Mouse (Mus musculus) heart, embryonic 12.5 days (tissue): ENCODE measurements at regions not wholly inside any gene's neighbourhood (a gene's known extent, or its start where the extent isn't known, plus 50 kb on each side); places are given as distances from the start of the nearest gene placed in this dataset.

ENCODE experiments used
- ATAC-seq: fragments of 200-750 bp; cut with Nextera tagmentation; 2 replicates; pipeline ENCODE4 v1.8.0; 2017; ENCODE audit warnings: moderate TSS enrichment, moderate library complexity; ENCODE audit not compliant: insufficient number of reproducible peaks, low FRiP score
- H3K27ac ChIP-seq: fragments of 300-500 bp; sonication (generic); 2 replicates; pipeline ENCODE4 v1.5.1; 2016; ENCODE audit warnings: mild to moderate bottlenecking, moderate library complexity; ENCODE audit not compliant: poor library complexity, severe bottlenecking
- H3K27me3 ChIP-seq: fragments of 300-500 bp; sonication (generic); replicated peaks from 2 replicates; pipeline ENCODE4 v1.6.1; 2016; ENCODE audit warnings: mild to moderate bottlenecking, moderate library complexity
- H3K36me3 ChIP-seq: fragments of 300-500 bp; sonication (generic); 2 replicates; pipeline ENCODE4 v1.6.1; 2016; ENCODE audit warnings: mild to moderate bottlenecking, moderate library complexity
- H3K4me1 ChIP-seq: fragments of 300-500 bp; sonication (generic); replicated peaks from 2 replicates; pipeline ENCODE4 v1.6.1; 2016; ENCODE audit warnings: mild to moderate bottlenecking
- H3K4me2 ChIP-seq: fragments of 300-500 bp; sonication (generic); 2 replicates; pipeline ENCODE4 v1.6.1; 2016; ENCODE audit warnings: mild to moderate bottlenecking, moderate library complexity
- H3K4me3 ChIP-seq: fragments of 300-500 bp; sonication (generic); 2 replicates; pipeline ENCODE4 v1.5.1; 2016; ENCODE audit warnings: mild to moderate bottlenecking
- H3K9ac ChIP-seq: fragments of 300-500 bp; sonication (generic); 2 replicates; pipeline ENCODE4 v1.6.1; 2016; ENCODE audit warnings: mild to moderate bottlenecking, moderate library complexity
- H3K9me3 ChIP-seq: fragments of 300-500 bp; sonication (generic); replicated peaks from 2 replicates; pipeline ENCODE4 v1.6.1; 2016; ENCODE audit warnings: mild to moderate bottlenecking, moderate library complexity
- WGBS: fragments of 180-500 bp; shearing (Covaris S2); methylation state at CpG from one replicate; pipeline ENCODE4 v1.1.7; 2016; 5-methylcytosine and 5-hydroxymethylcytosine counted together

DNA sequence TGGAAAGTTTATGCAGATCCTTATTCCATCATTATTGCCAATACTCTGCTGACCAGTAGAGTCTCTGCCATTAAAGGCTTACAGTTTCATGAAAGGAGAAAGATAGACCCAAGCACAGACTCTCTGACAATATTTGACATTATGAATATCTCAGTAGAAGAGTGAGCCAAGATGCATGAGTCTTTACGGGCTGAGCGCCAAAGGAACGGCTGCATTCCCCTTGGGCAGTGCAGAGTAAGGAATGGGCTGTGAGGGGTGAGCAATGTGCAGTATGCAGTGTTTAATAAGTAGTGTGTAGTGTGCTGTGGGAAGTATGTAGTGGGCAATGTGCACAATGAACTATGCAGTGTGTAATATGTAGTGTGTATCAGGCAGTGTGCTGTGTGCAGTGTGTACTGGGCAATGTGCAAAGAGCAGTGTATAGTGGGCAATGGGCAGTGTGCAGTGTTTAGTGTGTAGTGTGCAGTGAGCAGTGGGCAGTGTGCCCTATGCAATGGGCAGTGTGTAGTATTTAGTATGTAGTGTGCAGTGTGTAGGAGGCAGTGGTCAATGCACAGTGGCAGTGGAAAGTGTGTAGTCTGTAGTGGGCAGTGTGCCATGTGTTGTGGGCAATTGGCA lies 671.8 kb downstream of the 5730522E02Rik start:
- H3K36me3 ChIP-seq = no peaks in the 10 kb centered on the region
- no peak overlapping the region for H3K4me2 ChIP-seq
- 85% methylated on average over 3 of the region's 3 CpGs for WGBS
- no peaks in the 10 kb centered on the region for H3K9me3 ChIP-seq
- H3K9ac ChIP-seq = no peak overlapping the region
- no peak for ATAC-seq
- H3K4me3 ChIP-seq = no peak overlapping the region
- H3K27me3 ChIP-seq = no peaks in the 10 kb centered on the region
- H3K4me1 ChIP-seq = no peaks in the 10 kb centered on the region
- no peak overlapping the region for H3K27ac ChIP-seq

DNA sequence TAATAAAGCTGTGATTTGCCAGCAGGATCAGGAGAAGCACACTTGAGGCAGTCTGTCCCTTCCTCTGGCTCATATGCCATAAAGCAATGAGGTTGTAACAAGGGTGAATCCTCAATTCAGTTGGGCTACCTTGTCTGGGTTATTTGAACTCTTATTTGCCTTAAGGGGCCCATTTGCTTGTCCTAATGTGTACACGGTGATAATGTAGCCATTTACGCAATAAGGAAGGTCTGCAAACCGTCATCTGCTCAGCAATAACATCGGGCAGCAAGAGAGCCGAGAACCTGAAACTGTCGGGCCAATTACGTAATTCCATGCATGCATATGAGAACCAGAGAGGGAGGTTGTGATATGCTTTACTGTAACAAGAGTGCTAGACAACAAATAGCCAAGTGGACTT lies 674.5 kb downstream of the 5730522E02Rik start:
- no peaks in the 10 kb centered on the region for H3K36me3 ChIP-seq
- H3K9ac ChIP-seq = no peak overlapping the region
- no peaks in the 10 kb centered on the region for H3K27me3 ChIP-seq
- 61% methylated on average over 7 of the region's 7 CpGs for WGBS
- no peaks in the 10 kb centered on the region for H3K9me3 ChIP-seq
- no peak overlapping the region for H3K27ac ChIP-seq
- H3K4me1 ChIP-seq = no peaks in the 10 kb centered on the region
- no peak overlapping the region for H3K4me3 ChIP-seq
- ATAC-seq = no peak
- H3K4me2 ChIP-seq = no peak overlapping the region

DNA sequence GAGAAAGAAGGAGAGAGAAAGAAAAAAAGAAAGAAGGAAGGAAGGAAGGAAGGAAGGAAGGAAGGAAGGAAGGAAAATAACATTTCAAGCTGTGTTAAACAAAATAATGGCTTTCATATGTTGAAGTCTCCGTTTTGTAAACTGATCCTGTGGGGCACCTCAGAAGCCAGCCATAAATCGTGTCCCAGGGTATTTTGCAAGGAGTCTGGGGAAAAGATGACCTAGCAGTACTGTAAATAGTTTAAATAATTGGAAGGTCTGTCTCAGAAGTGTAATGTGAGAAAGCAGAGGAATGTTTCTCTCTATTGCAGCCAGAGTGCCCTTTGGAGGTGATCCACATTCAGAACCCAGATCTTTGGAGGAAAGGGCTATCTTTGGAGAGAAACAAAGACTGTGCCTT lies 677.5 kb downstream of the 5730522E02Rik start:
- Histone ChIP-seq H3K9ac (no peak overlapping the region), H3K9me3 (no peaks in the 10 kb centered on the region), H3K4me3 (no peak overlapping the region), H3K4me1 (peaks cover 5% of the 10 kb centered on the region), H3K4me2 (no peak overlapping the region), H3K27ac (no peak overlapping the region), H3K27me3 (no peaks in the 10 kb centered on the region), H3K36me3 (no peaks in the 10 kb centered on the region)
- no peak for ATAC-seq
- 36% methylated on average over 2 of the region's 2 CpGs for WGBS

DNA sequence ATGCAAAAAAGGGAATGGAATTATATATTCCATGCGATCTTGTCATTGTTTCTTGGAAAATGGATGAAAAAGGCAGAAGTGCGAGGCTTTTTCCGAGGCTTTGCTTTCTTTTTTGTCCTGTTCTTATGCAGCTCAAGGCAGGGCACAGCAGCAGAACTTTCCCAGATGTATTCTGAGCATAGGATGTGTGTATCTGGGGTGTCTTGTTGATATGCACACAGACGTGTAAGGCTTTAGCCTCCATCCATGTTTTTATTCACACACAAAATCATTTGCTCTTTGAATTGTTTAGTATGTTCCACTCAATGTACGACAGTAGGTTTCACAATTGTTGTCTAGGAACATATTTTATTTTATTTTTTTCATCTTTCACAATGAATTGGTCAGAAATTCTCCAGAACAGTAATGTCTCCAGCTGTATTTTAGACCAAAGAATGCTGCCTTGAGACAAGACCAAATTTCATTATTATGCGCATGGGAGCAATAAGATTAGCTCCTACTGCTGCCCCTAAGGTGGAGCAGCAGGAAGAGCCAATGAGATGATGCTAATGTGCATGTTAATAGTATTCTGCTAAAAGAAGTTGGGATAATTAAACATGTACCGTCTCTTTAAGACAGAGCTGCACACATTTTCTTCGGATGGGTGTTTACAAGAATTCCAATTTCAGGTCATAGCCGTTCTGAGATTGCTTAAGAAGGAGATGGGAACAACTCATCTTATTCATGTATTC lies 678.7 kb downstream of the 5730522E02Rik start:
- WGBS = 77% methylated on average over 9 of the region's 9 CpGs
- no peak overlapping the region for H3K27ac ChIP-seq

DNA sequence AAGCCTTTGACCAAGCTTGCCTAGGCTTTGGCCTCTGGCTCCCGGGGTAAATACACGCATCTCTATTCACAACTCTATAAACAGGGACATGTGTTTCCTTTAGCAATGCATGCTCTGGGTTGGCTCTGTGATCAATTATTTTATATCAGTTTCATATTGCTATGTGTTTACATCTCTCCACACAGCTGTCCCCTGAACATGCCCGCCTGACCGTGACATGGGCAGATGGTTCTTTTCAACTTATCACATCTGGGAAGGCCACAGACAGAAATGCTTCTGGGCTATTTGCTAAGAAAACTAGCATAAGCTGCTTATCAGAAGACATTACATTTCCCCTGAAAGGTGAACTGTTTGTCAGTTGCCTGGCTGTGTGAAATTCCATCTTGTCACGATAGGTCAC lies 682.5 kb downstream of the 5730522E02Rik start:
- no peak for ATAC-seq
- H3K4me3 ChIP-seq = no peak overlapping the region
- H3K27me3 ChIP-seq = no peaks in the 10 kb centered on the region
- 49% methylated on average over 5 of the region's 5 CpGs for WGBS
- peaks cover 7% of the 10 kb centered on the region for H3K4me1 ChIP-seq
- H3K27ac ChIP-seq = no peak overlapping the region
- H3K4me2 ChIP-seq = no peak overlapping the region
- H3K9ac ChIP-seq = no peak overlapping the region
- no peaks in the 10 kb centered on the region for H3K36me3 ChIP-seq
- no peaks in the 10 kb centered on the region for H3K9me3 ChIP-seq

More for the DNA sequence above, 678.7 kb downstream of the 5730522E02Rik start:
- Histone ChIP-seq H3K4me3 (no peak overlapping the region), H3K36me3 (no peaks in the 10 kb centered on the region), H3K27me3 (no peaks in the 10 kb centered on the region), H3K4me1 (peaks cover 7% of the 10 kb centered on the region), H3K9me3 (no peaks in the 10 kb centered on the region), H3K9ac (no peak overlapping the region), H3K4me2 (no peak overlapping the region)
- no peak for ATAC-seq

DNA sequence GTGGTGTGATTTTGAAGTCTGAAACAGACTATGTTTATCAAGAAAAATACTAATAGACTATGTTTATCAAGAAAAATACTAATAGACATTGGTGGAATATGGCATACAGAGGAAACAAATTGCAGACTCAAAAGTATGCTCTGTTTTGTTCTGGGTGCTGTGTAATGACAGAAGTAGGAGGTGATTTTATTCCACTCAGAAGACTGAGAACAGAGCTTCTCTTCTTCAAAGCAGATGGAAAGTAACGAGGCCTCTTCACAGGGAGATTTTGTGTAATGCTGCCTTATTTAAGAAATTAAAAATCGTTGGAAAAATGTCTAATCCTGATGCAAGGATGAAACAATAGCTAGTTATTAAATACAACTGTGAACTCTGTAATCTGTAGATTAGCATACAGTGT lies 691.7 kb downstream of the 5730522E02Rik start:
- H3K4me3 ChIP-seq = no peak overlapping the region
- no peak overlapping the region for H3K27ac ChIP-seq
- no peaks in the 10 kb centered on the region for H3K27me3 ChIP-seq
- no peak for ATAC-seq
- no peaks in the 10 kb centered on the region for H3K36me3 ChIP-seq
- WGBS = 68% methylated on average over 2 of the region's 2 CpGs
- H3K4me2 ChIP-seq = no peak overlapping the region
- H3K4me1 ChIP-seq = no peaks in the 10 kb centered on the region
- no peaks in the 10 kb centered on the region for H3K9me3 ChIP-seq
- H3K9ac ChIP-seq = no peak overlapping the region

DNA sequence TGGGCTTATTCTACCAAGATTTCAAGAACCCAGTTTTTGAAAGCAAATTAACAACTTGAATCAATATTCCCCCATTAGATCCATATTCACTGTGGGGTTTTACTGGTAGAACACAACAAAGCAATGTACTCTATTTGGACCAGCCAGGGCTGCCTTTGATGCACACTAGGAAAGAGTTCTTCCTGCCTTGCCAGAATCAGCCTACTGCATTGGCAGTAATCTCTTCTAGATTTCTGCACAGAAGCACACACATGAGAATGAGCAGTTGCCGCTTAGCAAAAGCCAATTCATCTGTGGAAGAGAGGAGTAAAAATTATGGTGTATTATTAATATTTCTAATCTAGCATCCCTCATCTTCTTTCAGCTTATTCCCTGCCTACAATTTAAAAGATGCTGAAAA lies 692.4 kb downstream of the 5730522E02Rik start:
- no peaks in the 10 kb centered on the region for H3K36me3 ChIP-seq
- H3K4me3 ChIP-seq = no peak overlapping the region
- 80% methylated on average over 1 of the region's 1 CpGs for WGBS
- no peak overlapping the region for H3K27ac ChIP-seq
- no peak for ATAC-seq
- no peaks in the 10 kb centered on the region for H3K27me3 ChIP-seq
- no peaks in the 10 kb centered on the region for H3K9me3 ChIP-seq
- no peak overlapping the region for H3K4me2 ChIP-seq
- H3K9ac ChIP-seq = no peak overlapping the region
- H3K4me1 ChIP-seq = no peaks in the 10 kb centered on the region

DNA sequence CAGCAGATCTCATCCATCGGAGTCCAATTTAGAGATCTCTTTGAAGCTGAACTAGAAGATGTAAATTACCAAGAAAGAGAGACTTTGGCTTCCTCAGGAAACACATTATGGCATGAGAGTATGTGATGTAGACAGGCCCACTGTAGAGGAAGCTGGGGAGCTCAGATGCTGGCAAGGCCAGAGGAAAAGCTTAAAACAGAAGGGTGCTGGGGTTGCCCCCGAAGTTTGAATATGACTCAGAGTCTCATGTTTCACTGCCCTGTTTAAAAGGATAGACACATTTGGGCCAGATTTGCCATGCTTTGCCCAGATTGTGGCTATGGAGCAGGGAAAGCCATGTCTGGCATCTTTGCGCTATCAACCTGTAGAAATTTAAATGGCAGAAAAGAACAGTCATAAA lies 705.1 kb downstream of the 5730522E02Rik start:
- Histone ChIP-seq H3K9ac (no peak overlapping the region), H3K4me2 (no peak overlapping the region), H3K4me1 (no peaks in the 10 kb centered on the region), H3K9me3 (no peaks in the 10 kb centered on the region), H3K27me3 (no peaks in the 10 kb centered on the region), H3K36me3 (no peaks in the 10 kb centered on the region), H3K27ac (no peak overlapping the region), H3K4me3 (no peak overlapping the region)
- WGBS = 87% methylated on average over 3 of the region's 3 CpGs
- no peak for ATAC-seq

DNA sequence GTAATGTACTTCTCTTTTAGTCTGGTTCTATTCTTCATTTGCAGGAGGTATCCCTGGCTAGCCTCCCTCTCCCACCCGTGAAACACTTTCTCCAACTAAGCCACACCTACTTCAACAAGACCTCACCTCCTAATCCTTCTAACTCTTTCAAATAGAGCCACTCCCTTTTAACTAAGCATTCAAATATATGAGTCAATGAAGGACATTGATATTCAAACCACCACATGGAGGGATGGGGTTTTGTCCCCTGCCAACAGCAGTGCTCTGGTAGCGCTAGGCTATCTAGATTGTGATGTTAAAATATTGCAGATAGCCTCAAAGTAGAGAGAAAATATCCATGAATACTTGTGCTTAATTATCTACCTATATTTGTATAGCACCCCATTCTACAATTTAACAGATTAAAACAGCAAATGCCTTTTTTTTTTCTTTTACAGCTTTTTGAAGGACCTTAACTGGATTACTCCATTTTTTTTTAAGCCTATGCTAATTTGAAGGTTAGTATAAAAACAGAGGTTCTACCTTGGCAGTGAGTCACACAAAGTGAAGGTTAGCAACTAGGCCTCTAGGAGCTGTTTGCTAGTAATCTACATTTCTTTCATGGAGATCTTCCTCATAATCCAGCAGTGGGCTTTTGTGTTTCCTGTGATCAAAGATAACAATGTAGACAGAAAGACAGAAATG lies 736.7 kb downstream of the 5730522E02Rik start:
- Histone ChIP-seq H3K4me3 (no peak overlapping the region), H3K9ac (no peak overlapping the region), H3K4me1 (no peaks in the 10 kb centered on the region), H3K27ac (no peak overlapping the region), H3K4me2 (no peak overlapping the region), H3K27me3 (no peaks in the 10 kb centered on the region), H3K36me3 (no peaks in the 10 kb centered on the region), H3K9me3 (no peaks in the 10 kb centered on the region)
- no peak for ATAC-seq
- 40% methylated on average over 2 of the region's 2 CpGs for WGBS

DNA sequence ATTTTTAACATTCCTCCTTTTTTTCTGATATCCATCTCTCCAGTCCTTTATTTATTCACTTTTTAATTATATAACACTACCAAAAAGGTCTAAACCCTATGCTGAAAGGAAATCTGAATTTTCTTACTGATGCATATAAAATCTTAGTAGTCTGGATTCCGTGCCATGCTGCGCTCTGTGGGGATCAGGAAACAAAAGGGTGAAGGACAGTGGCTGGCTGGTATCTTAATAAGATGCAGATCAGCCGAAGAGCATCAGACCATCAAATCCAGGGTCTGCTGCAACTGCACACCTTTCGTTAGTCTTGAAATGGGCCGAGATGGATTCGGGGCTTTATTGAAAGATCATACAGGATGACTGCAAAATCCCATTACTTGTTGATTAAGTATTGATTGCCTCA lies 740.7 kb downstream of the 5730522E02Rik start:
- Histone ChIP-seq H3K36me3 (no peaks in the 10 kb centered on the region), H3K4me3 (no peak overlapping the region)
- no peak for ATAC-seq

DNA sequence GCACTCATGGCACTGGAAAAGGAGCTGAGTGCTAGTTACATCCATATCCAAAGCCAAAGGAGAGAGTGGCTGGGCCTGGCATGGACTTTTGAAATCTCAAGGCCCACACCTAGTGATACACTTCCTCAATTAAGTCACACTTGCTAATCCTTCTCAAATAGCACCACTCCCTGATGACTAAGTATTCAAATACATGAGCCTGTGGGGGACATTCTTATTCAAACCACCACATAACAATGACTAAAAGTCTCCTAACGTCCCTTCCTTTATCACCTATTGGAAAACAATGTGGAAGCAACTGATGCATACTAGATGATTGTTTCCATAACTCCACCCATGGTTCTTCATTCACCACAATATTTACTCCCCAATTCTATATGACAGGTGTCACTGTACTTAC lies 773.4 kb downstream of the 5730522E02Rik start:
- WGBS = 61% methylated on average over 1 of the region's 1 CpGs
- no peaks in the 10 kb centered on the region for H3K27me3 ChIP-seq
- H3K27ac ChIP-seq = no peak overlapping the region
- no peak overlapping the region for H3K4me2 ChIP-seq
- no peaks in the 10 kb centered on the region for H3K4me1 ChIP-seq
- no peak overlapping the region for H3K9ac ChIP-seq
- H3K36me3 ChIP-seq = no peaks in the 10 kb centered on the region
- no peak for ATAC-seq
- H3K4me3 ChIP-seq = no peak overlapping the region
- H3K9me3 ChIP-seq = 0 out of 2 replicates have a peak, but pooled peaks cover 3% of the 10 kb centered on the region

More for the DNA sequence above, 740.7 kb downstream of the 5730522E02Rik start:
- Histone ChIP-seq H3K27me3 (no peaks in the 10 kb centered on the region), H3K4me1 (no peaks in the 10 kb centered on the region), H3K9me3 (no peaks in the 10 kb centered on the region), H3K4me2 (no peak overlapping the region), H3K27ac (no peak overlapping the region), H3K9ac (no peak overlapping the region)
- WGBS = 78% methylated on average over 6 of the region's 6 CpGs
